Comparison of ENCODE assay signal across 8 mouse cellular contexts in genomic region chr4:94979500-94979915, GRCm38 (mm10). TPM values are rescaled to one million over a fixed set of nuclear protein-coding genes. Genes with fewer than 3 reads are reported as not detected.
A peak's percentile ranks its signal among the peaks of the same experiment; 100 is the strongest.
DNase-seq lines count a peak whose midpoint lies in the region; ATAC-seq and TF ChIP-seq lines count a peak whose summit lies in the region.

No protein-coding gene starts in this region.

- no peak for TF ChIP-seq CTCF in heart, postnatal 0 days (IDR thresholded peaks at IDR 0.05; ENCODE audit: low read depth)

- no peak for TF ChIP-seq EP300 in heart, postnatal 0 days (IDR thresholded peaks at IDR 0.05; ENCODE audit: low read depth)

- H3K9me3 ChIP-seq in kidney, embryonic 16.5 days (ENCODE audit: low read length) = no peaks in the 10 kb centered on the region
- no peaks in the 10 kb centered on the region for H3K9me3 ChIP-seq in heart, postnatal 0 days (replicated peaks; ENCODE audit: control insufficient read depth, low read length)
- no peaks in the 10 kb centered on the region for H3K9me3 ChIP-seq in midbrain, embryonic 10.5 days (replicated peaks)

- H3K27me3 ChIP-seq in kidney, embryonic 16.5 days (ENCODE audit: insufficient read depth, low read length) = no peaks in the 10 kb centered on the region
- H3K27me3 ChIP-seq in heart, postnatal 0 days (ENCODE audit: control insufficient read depth, insufficient read depth, low read length) = no peaks in the 10 kb centered on the region
- H3K27me3 ChIP-seq in midbrain, embryonic 10.5 days (ENCODE audit: low read depth, poor library complexity, severe bottlenecking) = no peaks in the 10 kb centered on the region

- H3K4me3 ChIP-seq in kidney, embryonic 16.5 days (ENCODE audit: low read length) = peak overlapping the region; percentile 90
- peak overlapping the region; percentile 92 for H3K4me3 ChIP-seq in heart, postnatal 0 days (ENCODE audit: low read depth, low read length)
- peak overlapping the region; percentile 89 for H3K4me3 ChIP-seq in midbrain, embryonic 10.5 days

- H3K27ac ChIP-seq in kidney, embryonic 16.5 days (ENCODE audit: low read length) = peak overlapping the region; percentile 85; the same call in 1 of the 2 replicates
- peak overlapping the region; percentile 70 for H3K27ac ChIP-seq in heart, postnatal 0 days (ENCODE audit: low read depth)
- peak overlapping the region; percentile 95 for H3K27ac ChIP-seq in midbrain, embryonic 10.5 days (replicated peaks)

- ATAC-seq in kidney, embryonic 16.5 days (ENCODE audit: low FRiP score, low TSS enrichment) = no peak
- no peak for ATAC-seq in heart, postnatal 0 days (ENCODE audit: insufficient read depth, low read depth)
- no peak for ATAC-seq in monocyte, adult 5-6 weeks (replicated peaks; ENCODE audit: insufficient number of reproducible peaks, low FRiP score, low TSS enrichment, poor library complexity, severe bottlenecking)

- H3K4me2 ChIP-seq in kidney, embryonic 16.5 days (replicated peaks; ENCODE audit: low read depth, low read length) = peak overlapping the region; percentile 78
- peak overlapping the region; percentile 79 for H3K4me2 ChIP-seq in heart, postnatal 0 days (ENCODE audit: low read depth, low read length)

- H3K36me3 ChIP-seq in kidney, embryonic 16.5 days (ENCODE audit: insufficient read depth, low read length) = no peaks in the 10 kb centered on the region
- H3K36me3 ChIP-seq in heart, postnatal 0 days (replicated peaks; ENCODE audit: control insufficient read depth, insufficient read depth, low read length) = peaks cover 13% of the 10 kb centered on the region
- peaks cover 8% of the 10 kb centered on the region for H3K36me3 ChIP-seq in midbrain, embryonic 10.5 days

- 42% methylated on average over 4 of the region's 4 CpGs for WGBS in kidney, embryonic 16.5 days
- 46% methylated on average over 4 of the region's 4 CpGs for WGBS in heart, postnatal 0 days
- WGBS in midbrain, embryonic 10.5 days = 55% methylated on average over 4 of the region's 4 CpGs

- DNase-seq in kidney, postnatal 14 days = no peak
- peak; percentile 29 for DNase-seq in brain, adult 2 months (ENCODE audit: low read depth, low spot score)
- no peak for DNase-seq in heart, postnatal 0 days (ENCODE audit: low spot score)
- no peak for DNase-seq in midbrain, embryonic 10.5 days (ENCODE audit: low spot score)
- no peak for DNase-seq in adipocyte (ENCODE audit: low spot score)
- DNase-seq in adrenal gland, adult 18-20 months (ENCODE audit: low spot score in 2 of 2) = no peak

- peak overlapping the region; percentile 94 for H3K9ac ChIP-seq in kidney, embryonic 16.5 days (replicated peaks; ENCODE audit: low read length)
- peak overlapping the region; percentile 81 for H3K9ac ChIP-seq in heart, postnatal 0 days (replicated peaks; ENCODE audit: low read depth, low read length)

- H3K4me1 ChIP-seq in kidney, embryonic 16.5 days (ENCODE audit: insufficient read depth, low read length) = peaks cover 17% of the 10 kb centered on the region
- H3K4me1 ChIP-seq in heart, postnatal 0 days (ENCODE audit: control insufficient read depth, insufficient read depth) = peaks cover 9% of the 10 kb centered on the region
- H3K4me1 ChIP-seq in midbrain, embryonic 10.5 days = peaks cover 14% of the 10 kb centered on the region

RNA-seq across cellular contexts. Expression of gene Mysm1, which starts 0.6 kb away (rescaled TPM):
- 25.2 and 29.8 TPM in 2 replicates for polyA plus RNA-seq in kidney, embryonic 16.5 days (2015; fragmentation: Nextera tagmentation; extraction: Ambion mirVana)
- total RNA-seq in heart, postnatal 0 days (2014; rRNA removed; ENCODE audit: low replicate concordance) = 9.0 and 11.1 TPM in 2 replicates
- 12.3 and 13.7 TPM in 2 replicates for polyA plus RNA-seq in heart, postnatal 0 days (2015; fragmentation: Nextera tagmentation; extraction: Ambion mirVana)
- 26.0 and 32.1 TPM in 2 replicates for polyA plus RNA-seq in midbrain, embryonic 10.5 days (2016; fragmentation: Nextera tagmentation; extraction: Ambion mirVana)
- total RNA-seq in adrenal gland, adult 18-20 months (2021) = 10 to 100 TPM; 16.4 to 20.9 TPM
- 90.7 to 115 TPM (median 113 TPM) in 3 replicates for total RNA-seq in monocyte, adult 5-6 weeks (2017)

RNA-seq across cellular contexts. Expression of gene Eqtn, which starts 50.9 kb away (rescaled TPM):
- polyA plus RNA-seq in kidney, embryonic 16.5 days (2015; fragmentation: Nextera tagmentation; extraction: Ambion mirVana) = not detected in 2 replicates
- total RNA-seq in heart, postnatal 0 days (2014; rRNA removed; ENCODE audit: low replicate concordance) = not detected in 2 replicates
- polyA plus RNA-seq in heart, postnatal 0 days (2015; fragmentation: Nextera tagmentation; extraction: Ambion mirVana) = 0.16 TPM in 1 of 2 replicates, not detected in the other
- 0.16 TPM in 1 of 2 replicates, not detected in the other for polyA plus RNA-seq in midbrain, embryonic 10.5 days (2016; fragmentation: Nextera tagmentation; extraction: Ambion mirVana)
- not detected for total RNA-seq in adrenal gland, adult 18-20 months (2021)
- 0.68 TPM in 1 of 3 replicates, not detected in the others for total RNA-seq in monocyte, adult 5-6 weeks (2017)
